Mouse (Mus musculus) forebrain, postnatal 0 days (tissue): ENCODE measurements around the gene Zfp661. TPM values are rescaled to one million over a fixed set of nuclear protein-coding genes. Genes with fewer than 3 reads are reported as not detected.

ENCODE experiments used
- ATAC-seq: fragments of 200-750 bp; cut with Nextera tagmentation; 2 replicates; pipeline ENCODE4 v1.8.0; 2017; ENCODE audit warnings: mild to moderate bottlenecking, moderate library complexity
- DNase-seq: peaks from one replicate; pipeline ENCODE4 v3.0.0-alpha.2; 2015
- H3K27ac ChIP-seq: fragments of 300-500 bp; sonication (generic); 2 replicates; pipeline ENCODE4 v1.5.1; 2014; ENCODE audit warnings: low read depth, mild to moderate bottlenecking, antibody characterized with exemption, low read length, moderate library complexity, mixed read lengths
- H3K27me3 ChIP-seq: fragments of 300-500 bp; sonication (generic); 2 replicates; pipeline ENCODE4 v1.6.1; 2014; ENCODE audit warnings: mild to moderate bottlenecking, low read length, mixed read lengths; ENCODE audit not compliant: insufficient read depth
- H3K36me3 ChIP-seq: fragments of 300-500 bp; sonication (generic); 2 replicates; pipeline ENCODE4 v1.6.1; 2014; ENCODE audit warnings: mild to moderate bottlenecking, moderate library complexity; ENCODE audit not compliant: insufficient read depth
- H3K4me1 ChIP-seq: fragments of 300-500 bp; sonication (generic); 2 replicates; pipeline ENCODE4 v1.6.1; 2014; ENCODE audit warnings: antibody characterized with exemption; ENCODE audit not compliant: insufficient read depth
- H3K4me2 ChIP-seq: fragments of 300-500 bp; sonication (generic); 2 replicates; pipeline ENCODE4 v1.6.1; 2014; ENCODE audit warnings: low read depth, mild to moderate bottlenecking, moderate library complexity
- H3K4me3 ChIP-seq: fragments of 300-500 bp; sonication (generic); 2 replicates; pipeline ENCODE4 v1.5.1; 2014; ENCODE audit warnings: low read depth, low read length, mixed read lengths
- H3K9ac ChIP-seq: fragments of 300-500 bp; sonication (generic); 2 replicates; pipeline ENCODE4 v1.6.1; 2014; ENCODE audit warnings: mild to moderate bottlenecking
- H3K9me3 ChIP-seq: fragments of 300-500 bp; sonication (generic); 2 replicates; pipeline ENCODE4 v1.6.1; 2016; ENCODE audit warnings: low read length
- CTCF ChIP-seq: sonication (generic); IDR thresholded peaks from 2 replicates; pipeline ENCODE4 v1.5.1; 2016; ENCODE audit warnings: antibody characterized with exemption, control low read depth, low read depth
- WGBS: fragments of 180-500 bp; shearing (Covaris S2); extraction: QIAGEN DNeasy Blood & Tissue Kit; methylation state at CpG from one replicate; pipeline ENCODE4 v1.1.7; 2014; 5-methylcytosine and 5-hydroxymethylcytosine counted together
- polyA plus RNA-seq: library from polyadenylated mRNA; unstranded; fragments of >200 nt; fragmentation: Nextera tagmentation; extraction: Ambion mirVana; gene quantifications from 2 replicates; pipeline ENCODE4 v1.2.1, GENCODE M21; 2015
- total RNA-seq: library from RNA; depleted of rRNA; stranded (reverse); fragments of >200 nt; gene quantifications from 2 replicates; pipeline ENCODE4 v1.2.3, GENCODE M21; 2014

The Zfp661 gene
- total and polyA plus RNA-seq, 2 experiments from 2014 or later, result 5.0 to 7.4 TPM

- Histone ChIP-seq H3K27me3 (no peaks in the 10 kb centered on the region), H3K36me3 (peaks cover 41% of the 10 kb centered on the region), H3K4me2 (no peak overlapping the region), H3K27ac (no peak overlapping the region), H3K4me1 (peaks cover 13% of the 10 kb centered on the region), H3K4me3 (no peak overlapping the region), H3K9me3 (no peaks in the 10 kb centered on the region), H3K9ac (no peak overlapping the region)
- WGBS, result 80% methylated on average over 4 of the region's 4 CpGs
- ATAC-seq (no peak), DNase-seq (no peak)
- peak; percentile 46 for TF ChIP-seq CTCF
Observed at GRCm38 (mm10) chr2:127590840-127591239, 3.9 kb upstream of the Zfp661 start.

GRCm38 (mm10) chr2:127590204-127590603, 3.3 kb upstream of the Zfp661 start:
- Histone ChIP-seq H3K36me3 (peaks cover 34% of the 10 kb centered on the region), H3K4me2 (no peak overlapping the region), H3K4me1 (peaks cover 13% of the 10 kb centered on the region), H3K4me3 (no peak overlapping the region), H3K27me3 (no peaks in the 10 kb centered on the region), H3K27ac (no peak overlapping the region), H3K9ac (no peak overlapping the region), H3K9me3 (no peaks in the 10 kb centered on the region)
- WGBS, result 84% methylated on average over 15 of the region's 15 CpGs
- no peak for TF ChIP-seq CTCF
- ATAC-seq (no peak), DNase-seq (no peak)

GRCm38 (mm10) chr2:127588897-127589296, 2.0 kb upstream of the Zfp661 start:
- Histone ChIP-seq H3K4me1 (peaks cover 20% of the 10 kb centered on the region), H3K36me3 (peaks cover 22% of the 10 kb centered on the region), H3K9ac (no peak overlapping the region), H3K9me3 (no peaks in the 10 kb centered on the region), H3K27me3 (no peaks in the 10 kb centered on the region), H3K4me2 (no peak overlapping the region), H3K27ac (no peak overlapping the region), H3K4me3 (no peak overlapping the region)
- no peak for DNase-seq
- WGBS, result 90% methylated on average over 9 of the region's 9 CpGs
- TF ChIP-seq CTCF, result no peak
- ATAC-seq, result no peak

- 0 out of 2 replicates have a peak, but pooled peaks have one; percentile 8 for ATAC-seq
- Histone ChIP-seq H3K27me3 (no peaks in the 10 kb centered on the region), H3K4me1 (peaks cover 25% of the 10 kb centered on the region), H3K9me3 (no peaks in the 10 kb centered on the region), H3K4me3 (peak overlapping the region; percentile 91), H3K36me3 (peaks cover 11% of the 10 kb centered on the region), H3K27ac (peak overlapping the region; percentile 95), H3K9ac (peak overlapping the region; percentile 95), H3K4me2 (peak overlapping the region; percentile 59)
- WGBS, result under 1% methylated on average over 22 of the region's 22 CpGs
- TF ChIP-seq CTCF, result no peak
- no peak for DNase-seq
Observed at GRCm38 (mm10) chr2:127587514-127587844, 585 bp upstream of the Zfp661 start.

- H3K4me3 ChIP-seq, result peak overlapping the region; percentile 52
- peaks cover 3% of the 10 kb centered on the region; the same call in 1 of the 2 replicates for H3K36me3 ChIP-seq
- H3K9ac ChIP-seq, result peak overlapping the region; percentile 63
- 2% methylated on average over 24 of the region's 24 CpGs for WGBS
- peak overlapping the region; percentile 83 for H3K4me2 ChIP-seq
- DNase-seq, result peak; percentile 95
- peak overlapping the region; percentile 31; the same call in 1 of the 2 replicates for H3K27ac ChIP-seq
- H3K4me1 ChIP-seq, result peaks cover 25% of the 10 kb centered on the region
- no peaks in the 10 kb centered on the region for H3K9me3 ChIP-seq
- no peaks in the 10 kb centered on the region for H3K27me3 ChIP-seq
- TF ChIP-seq CTCF, result peak; percentile 38; the same call in 1 of the 2 replicates
- ATAC-seq, result peak; percentile 92
Observed at GRCm38 (mm10) chr2:127584436-127584858, 2.4 kb downstream of the Zfp661 start.

GRCm38 (mm10) chr2:127573322-127573721, 13.6 kb downstream of the Zfp661 start:
- WGBS, result 67% methylated on average over 1 of the region's 1 CpGs
- H3K9me3 ChIP-seq, result no peaks in the 10 kb centered on the region; the same call in 1 of the 2 replicates
- H3K36me3 ChIP-seq, result peaks cover 24% of the 10 kb centered on the region
- no peaks in the 10 kb centered on the region for H3K27me3 ChIP-seq
- H3K9ac ChIP-seq, result no peak overlapping the region
- H3K4me2 ChIP-seq, result no peak overlapping the region
- ATAC-seq, result no peak
- H3K4me1 ChIP-seq, result no peaks in the 10 kb centered on the region
- TF ChIP-seq CTCF, result no peak
- DNase-seq, result no peak
- no peak overlapping the region for H3K27ac ChIP-seq
- H3K4me3 ChIP-seq, result no peak overlapping the region

GRCm38 (mm10) chr2:127559070-127559966, 27.6 kb downstream of the Zfp661 start:
- no peak overlapping the region for H3K27ac ChIP-seq
- peak; percentile 96 for DNase-seq
- peak; percentile 94 for TF ChIP-seq CTCF
- ATAC-seq, result peak; percentile 100
- H3K4me3 ChIP-seq, result peak overlapping the region; percentile 29
- no peaks in the 10 kb centered on the region for H3K9me3 ChIP-seq
- no peaks in the 10 kb centered on the region for H3K36me3 ChIP-seq
- peak overlapping the region; percentile 48 for H3K4me2 ChIP-seq
- peaks cover 3% of the 10 kb centered on the region; the same call in 1 of the 2 replicates for H3K4me1 ChIP-seq
- H3K27me3 ChIP-seq, result no peaks in the 10 kb centered on the region
- H3K9ac ChIP-seq, result 0 out of 2 replicates have a peak overlapping the region, but pooled peaks have one; percentile 19
- WGBS, result 11% methylated on average over 18 of the region's 18 CpGs
